Mouse (Mus musculus) neural tube, embryonic 12.5 days (tissue): Measurements from ENCODE around the gene Ubtd1. TPM values are rescaled to one million over a fixed set of nuclear protein-coding genes. Genes with fewer than 3 reads are reported as not detected.

Experiments
- ATAC-seq: fragments of 200-750 bp; cut with Nextera tagmentation; 2 replicates; pipeline ENCODE4 v1.8.0; 2017; ENCODE audit warnings: low read depth, mild to moderate bottlenecking, moderate TSS enrichment, moderate library complexity; ENCODE audit not compliant: low FRiP score
- H3K27ac ChIP-seq: fragments of 300-500 bp; sonication (generic); 2 replicates; pipeline ENCODE4 v1.5.1; 2016
- H3K27me3 ChIP-seq: fragments of 300-500 bp; sonication (generic); replicated peaks from 2 replicates; pipeline ENCODE4 v1.6.1; 2016; ENCODE audit warnings: mild to moderate bottlenecking
- H3K36me3 ChIP-seq: fragments of 300-500 bp; sonication (generic); 2 replicates; pipeline ENCODE4 v1.6.1; 2016; ENCODE audit warnings: mild to moderate bottlenecking
- H3K4me1 ChIP-seq: fragments of 300-500 bp; sonication (generic); 2 replicates; pipeline ENCODE4 v1.6.1; 2016
- H3K4me2 ChIP-seq: fragments of 300-500 bp; sonication (generic); replicated peaks from 2 replicates; pipeline ENCODE4 v1.6.1; 2016; ENCODE audit warnings: mild to moderate bottlenecking
- H3K4me3 ChIP-seq: fragments of 300-500 bp; sonication (generic); 2 replicates; pipeline ENCODE4 v1.5.1; 2016
- H3K9ac ChIP-seq: fragments of 300-500 bp; sonication (generic); 2 replicates; pipeline ENCODE4 v1.6.1; 2016; ENCODE audit warnings: mild to moderate bottlenecking
- H3K9me3 ChIP-seq: fragments of 300-500 bp; sonication (generic); 2 replicates; pipeline ENCODE4 v1.6.1; 2016; ENCODE audit warnings: mild to moderate bottlenecking
- WGBS: fragments of 180-500 bp; shearing (Covaris S2); methylation state at CpG from one replicate; pipeline ENCODE4 v1.1.7; 2016; 5-methylcytosine and 5-hydroxymethylcytosine counted together
- polyA plus RNA-seq: library from polyadenylated mRNA; unstranded; fragments of >200 nt; fragmentation: Nextera tagmentation; extraction: Ambion mirVana; gene quantifications from 2 replicates; pipeline ENCODE4 v1.2.1, GENCODE M21; 2016

The Ubtd1 gene
- polyA plus RNA-seq, 1 experiment from 2014 or later, result 16.9 TPM

GRCm38 (mm10) chr19:42015001-42015400 lies 33.4 kb downstream of the Ubtd1 start:
- ATAC-seq, result no peak
- WGBS, result 84% methylated on average over 6 of the region's 6 CpGs
- no peaks in the 10 kb centered on the region for H3K9me3 ChIP-seq

GRCm38 (mm10) chr19:42016251-42016650 lies 34.7 kb downstream of the Ubtd1 start:
- Histone ChIP-seq H3K9ac (no peak overlapping the region), H3K4me3 (no peak overlapping the region), H3K4me1 (0 out of 2 replicates have a peak, but pooled peaks cover 6% of the 10 kb centered on the region), H3K4me2 (no peak overlapping the region), H3K9me3 (no peaks in the 10 kb centered on the region), H3K27ac (no peak overlapping the region), H3K27me3 (no peaks in the 10 kb centered on the region), H3K36me3 (no peaks in the 10 kb centered on the region)
- no peak for ATAC-seq
- 66% methylated on average over 4 of the region's 4 CpGs for WGBS

More at GRCm38 (mm10) chr19:42015001-42015400, 33.4 kb downstream of the Ubtd1 start:
- Histone ChIP-seq H3K4me1 (peaks cover 12% of the 10 kb centered on the region; the same call in 1 of the 2 replicates), H3K4me3 (no peak overlapping the region), H3K27ac (no peak overlapping the region), H3K27me3 (no peaks in the 10 kb centered on the region), H3K4me2 (no peak overlapping the region), H3K36me3 (no peaks in the 10 kb centered on the region), H3K9ac (no peak overlapping the region)

- ATAC-seq, result no peak
- no peak overlapping the region for H3K27ac ChIP-seq
- H3K36me3 ChIP-seq, result no peaks in the 10 kb centered on the region
- WGBS, result 67% methylated on average over 5 of the region's 5 CpGs
- H3K4me2 ChIP-seq, result no peak overlapping the region
- 0 out of 2 replicates have a peak, but pooled peaks cover 6% of the 10 kb centered on the region for H3K4me1 ChIP-seq
- no peaks in the 10 kb centered on the region for H3K9me3 ChIP-seq
- no peaks in the 10 kb centered on the region for H3K27me3 ChIP-seq
- no peak overlapping the region for H3K9ac ChIP-seq
- no peak overlapping the region for H3K4me3 ChIP-seq
Measured at GRCm38 (mm10) chr19:42016840-42017239, 35.3 kb downstream of the Ubtd1 start.

GRCm38 (mm10) chr19:42017399-42018247 lies 36.1 kb downstream of the Ubtd1 start:
- H3K27ac ChIP-seq, result 0 out of 2 replicates have a peak overlapping the region, but pooled peaks have one; percentile 26
- H3K36me3 ChIP-seq, result no peaks in the 10 kb centered on the region
- ATAC-seq, result no peak
- H3K27me3 ChIP-seq, result no peaks in the 10 kb centered on the region
- 0 out of 2 replicates have a peak, but pooled peaks cover 6% of the 10 kb centered on the region for H3K4me1 ChIP-seq
- H3K4me2 ChIP-seq, result no peak overlapping the region
- no peaks in the 10 kb centered on the region for H3K9me3 ChIP-seq
- WGBS, result 84% methylated on average over 8 of the region's 8 CpGs
- no peak overlapping the region for H3K9ac ChIP-seq
- no peak overlapping the region for H3K4me3 ChIP-seq

GRCm38 (mm10) chr19:42019011-42019522 lies 37.5 kb downstream of the Ubtd1 start:
- Histone ChIP-seq H3K4me2 (no peak overlapping the region), H3K4me3 (no peak overlapping the region), H3K4me1 (0 out of 2 replicates have a peak, but pooled peaks cover 6% of the 10 kb centered on the region), H3K36me3 (no peaks in the 10 kb centered on the region), H3K27me3 (no peaks in the 10 kb centered on the region), H3K27ac (no peak overlapping the region), H3K9me3 (no peaks in the 10 kb centered on the region), H3K9ac (no peak overlapping the region)
- WGBS, result 48% methylated on average over 4 of the region's 4 CpGs
- no peak for ATAC-seq

- H3K4me2 ChIP-seq, result no peak overlapping the region
- H3K4me3 ChIP-seq, result no peak overlapping the region
- H3K27ac ChIP-seq, result no peak overlapping the region
- no peak for ATAC-seq
- H3K9ac ChIP-seq, result no peak overlapping the region
- 64% methylated on average over 10 of the region's 10 CpGs for WGBS
- H3K27me3 ChIP-seq, result no peaks in the 10 kb centered on the region
- H3K9me3 ChIP-seq, result no peaks in the 10 kb centered on the region
- H3K4me1 ChIP-seq, result 0 out of 2 replicates have a peak, but pooled peaks cover 5% of the 10 kb centered on the region
- H3K36me3 ChIP-seq, result no peaks in the 10 kb centered on the region
Measured at GRCm38 (mm10) chr19:42021681-42022541, 40.3 kb downstream of the Ubtd1 start.

GRCm38 (mm10) chr19:42022542-42022848 lies 40.9 kb downstream of the Ubtd1 start:
- no peak for ATAC-seq

GRCm38 (mm10) chr19:42026158-42026557 lies 44.6 kb downstream of the Ubtd1 start:
- no peak overlapping the region for H3K9ac ChIP-seq
- no peaks in the 10 kb centered on the region for H3K36me3 ChIP-seq
- no peaks in the 10 kb centered on the region for H3K27me3 ChIP-seq
- ATAC-seq, result no peak
- no peak overlapping the region for H3K4me3 ChIP-seq
- no peaks in the 10 kb centered on the region for H3K9me3 ChIP-seq
- WGBS, result 8% methylated on average over 5 of the region's 5 CpGs
- H3K4me2 ChIP-seq, result no peak overlapping the region
- no peak overlapping the region for H3K27ac ChIP-seq
- H3K4me1 ChIP-seq, result no peaks in the 10 kb centered on the region

More at GRCm38 (mm10) chr19:42022542-42022848, 40.9 kb downstream of the Ubtd1 start:
- Histone ChIP-seq H3K4me2 (no peak overlapping the region), H3K9ac (no peak overlapping the region), H3K9me3 (no peaks in the 10 kb centered on the region), H3K36me3 (no peaks in the 10 kb centered on the region), H3K27me3 (no peaks in the 10 kb centered on the region), H3K27ac (no peak overlapping the region), H3K4me3 (no peak overlapping the region), H3K4me1 (no peaks in the 10 kb centered on the region)
- WGBS, result 81% methylated on average over 2 of the region's 2 CpGs

GRCm38 (mm10) chr19:42031112-42031511 lies 49.5 kb downstream of the Ubtd1 start:
- Histone ChIP-seq H3K9me3 (no peaks in the 10 kb centered on the region), H3K9ac (no peak overlapping the region), H3K36me3 (peaks cover 7% of the 10 kb centered on the region; the same call in 1 of the 2 replicates), H3K27me3 (no peaks in the 10 kb centered on the region), H3K27ac (no peak overlapping the region), H3K4me1 (0 out of 2 replicates have a peak, but pooled peaks cover 16% of the 10 kb centered on the region), H3K4me3 (no peak overlapping the region), H3K4me2 (no peak overlapping the region)
- 86% methylated on average over 5 of the region's 5 CpGs for WGBS
- no peak for ATAC-seq

- no peak overlapping the region for H3K4me2 ChIP-seq
- 86% methylated on average over 14 of the region's 14 CpGs for WGBS
- no peak overlapping the region for H3K27ac ChIP-seq
- H3K36me3 ChIP-seq, result peaks cover 7% of the 10 kb centered on the region; the same call in 1 of the 2 replicates
- no peaks in the 10 kb centered on the region for H3K27me3 ChIP-seq
- no peak for ATAC-seq
- no peak overlapping the region for H3K9ac ChIP-seq
- no peaks in the 10 kb centered on the region for H3K9me3 ChIP-seq
- H3K4me1 ChIP-seq, result 0 out of 2 replicates have a peak, but pooled peaks cover 16% of the 10 kb centered on the region
- H3K4me3 ChIP-seq, result no peak overlapping the region
Measured at GRCm38 (mm10) chr19:42033611-42034010, 52.0 kb downstream of the Ubtd1 start.

- H3K27ac ChIP-seq, result no peak overlapping the region
- H3K4me1 ChIP-seq, result 0 out of 2 replicates have a peak, but pooled peaks cover 16% of the 10 kb centered on the region
- no peak overlapping the region for H3K9ac ChIP-seq
- 84% methylated on average over 9 of the region's 9 CpGs for WGBS
- H3K9me3 ChIP-seq, result no peaks in the 10 kb centered on the region
- H3K27me3 ChIP-seq, result no peaks in the 10 kb centered on the region
- no peak overlapping the region for H3K4me2 ChIP-seq
- no peak overlapping the region for H3K4me3 ChIP-seq
- H3K36me3 ChIP-seq, result peaks cover 7% of the 10 kb centered on the region; the same call in 1 of the 2 replicates
- no peak for ATAC-seq
Measured at GRCm38 (mm10) chr19:42034146-42034775, 52.7 kb downstream of the Ubtd1 start.
